Mouse (Mus musculus) C2C12 (cell line): ENCODE measurements around the gene Gm45837. TPM values are rescaled to one million over a fixed set of nuclear protein-coding genes. Genes with fewer than 3 reads are reported as not detected.

Experiments used
- H3K27me3 ChIP-seq: one replicate; pipeline ENCODE4 v1.6.1; 2011; ENCODE audit not compliant: control insufficient read depth, insufficient read depth, insufficient read length
- H3K36me3 ChIP-seq: one replicate; pipeline ENCODE4 v1.6.1; 2011; ENCODE audit not compliant: control insufficient read depth, insufficient read depth
- H3K4me3 ChIP-seq: one replicate; pipeline ENCODE4 v1.5.1; 2011; ENCODE audit warnings: mild to moderate bottlenecking, control low read depth; ENCODE audit not compliant: poor library complexity, insufficient read depth, severe bottlenecking
- H3K79me2 ChIP-seq: one replicate; pipeline ENCODE4 v1.6.1; 2011; ENCODE audit not compliant: control insufficient read depth, insufficient read depth
- H3K79me3 ChIP-seq: one replicate; pipeline ENCODE4 v1.6.1; 2011; ENCODE audit warnings: low read depth, control low read depth
- H3ac ChIP-seq: one replicate; pipeline ENCODE3; 2011; ENCODE audit warnings: low read depth; ENCODE audit not compliant: control insufficient read depth, insufficient read length
- CEBPB ChIP-seq: IDR thresholded peaks from one replicate; pipeline ENCODE4 v1.6.1; 2011; ENCODE audit warnings: low read depth, mild to moderate bottlenecking, control low read depth, moderate library complexity
- CTCF ChIP-seq: IDR thresholded peaks from one replicate; pipeline ENCODE4 v1.5.1; 2011; ENCODE audit not compliant: control insufficient read depth, insufficient read depth, insufficient read length
- FOSL1 ChIP-seq: IDR thresholded peaks from one replicate; pipeline ENCODE4 v1.8.0; 2011; ENCODE audit warnings: mild to moderate bottlenecking, low read length; ENCODE audit not compliant: poor library complexity, insufficient read depth, severe bottlenecking
- MAX ChIP-seq: IDR thresholded peaks from one replicate; pipeline ENCODE4 v1.6.1; 2011; ENCODE audit warnings: mild to moderate bottlenecking, control low read depth
- MYOD1 ChIP-seq: IDR thresholded peaks from one replicate; pipeline ENCODE4 v1.6.1; 2011; ENCODE audit warnings: low read depth; ENCODE audit not compliant: control insufficient read depth, insufficient read length
- MYOG ChIP-seq: IDR thresholded peaks from one replicate; pipeline ENCODE4 v1.6.1; 2011; ENCODE audit not compliant: control insufficient read depth, insufficient read length; ENCODE audit errors: extremely low read depth
- USF1 ChIP-seq: IDR thresholded peaks from one replicate; pipeline ENCODE4 v1.6.1; 2011; ENCODE audit warnings: low read depth, mild to moderate bottlenecking, control low read depth, moderate library complexity
- polyA plus RNA-seq: library from polyadenylated mRNA; unstranded; fragments of >200 nt; fragmentation: generic; extraction: Trizol; gene quantifications from one replicate; pipeline ENCODE4 v1.2.1, GENCODE M21; 2012; ENCODE audit warnings: missing spikeins

The Gm45837 gene
- polyA plus RNA-seq, 1 experiment = not detected

- H3ac ChIP-seq = no peak overlapping the region
- TF ChIP-seq FOSL1 (no peak), USF1 (no peak), MYOD1 (no peak), MAX (no peak), CEBPB (no peak), MYOG (no peak), CTCF (no peak)
- H3K79me2 ChIP-seq = no peaks in the 10 kb centered on the region
- peaks cover 15% of the 10 kb centered on the region for H3K27me3 ChIP-seq
- no peaks in the 10 kb centered on the region for H3K36me3 ChIP-seq
- H3K4me3 ChIP-seq = no peak overlapping the region
- H3K79me3 ChIP-seq = no peaks in the 10 kb centered on the region
Measured at GRCm38 (mm10) chr7:101459305-101459813, 48.7 kb downstream of the Gm45837 start.

DNA sequence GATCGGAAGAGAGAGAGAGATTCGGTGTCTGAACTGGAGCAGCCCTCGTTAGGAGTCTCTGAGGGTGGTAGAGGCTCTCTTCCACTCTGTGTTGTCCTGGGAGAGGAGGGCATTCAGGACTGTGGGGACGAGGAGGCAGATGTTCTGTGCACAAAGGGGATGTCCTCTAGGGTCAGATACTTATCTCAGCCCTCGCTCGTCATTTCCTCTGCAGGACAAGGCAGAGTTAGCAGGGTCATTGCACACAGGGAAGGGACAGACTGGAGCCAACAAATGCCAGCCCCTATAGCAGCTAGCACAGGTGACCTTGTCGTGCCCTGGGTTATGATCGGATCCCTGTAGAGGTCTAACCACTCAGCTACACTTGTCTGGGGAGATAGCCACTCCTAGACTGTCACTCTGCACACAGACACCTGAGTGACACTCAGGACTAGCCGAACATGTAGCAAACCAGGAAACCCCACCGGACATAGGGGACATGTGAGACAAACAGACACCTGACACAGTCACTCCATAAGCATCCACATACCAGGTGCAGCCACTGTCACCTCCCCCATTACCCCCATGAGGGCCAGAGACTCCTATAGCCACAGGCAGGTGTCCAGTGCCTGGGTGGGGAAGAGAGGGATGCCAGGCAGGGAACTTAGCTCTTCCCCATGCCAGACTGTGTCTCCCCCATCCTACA, 49.4 kb downstream of the Gm45837 start:
- no peak for TF ChIP-seq MAX
- no peak for TF ChIP-seq MYOG
- TF ChIP-seq CTCF = no peak
- no peak for TF ChIP-seq MYOD1
- TF ChIP-seq CEBPB = no peak
- no peak for TF ChIP-seq FOSL1
- no peak for TF ChIP-seq USF1

GRCm38 (mm10) chr7:101460608-101460957, 49.9 kb downstream of the Gm45837 start:
- Histone ChIP-seq H3K36me3 (no peaks in the 10 kb centered on the region), H3K79me3 (no peaks in the 10 kb centered on the region), H3K27me3 (peaks cover 15% of the 10 kb centered on the region), H3K79me2 (no peaks in the 10 kb centered on the region), H3K4me3 (no peak overlapping the region), H3ac (no peak overlapping the region)
- TF ChIP-seq USF1 (no peak), FOSL1 (no peak), CEBPB (no peak), MAX (no peak), CTCF (no peak), MYOD1 (no peak), MYOG (no peak)

More for the DNA sequence above, 49.4 kb downstream of the Gm45837 start:
- Histone ChIP-seq H3K4me3 (no peak overlapping the region), H3K79me2 (no peaks in the 10 kb centered on the region), H3ac (no peak overlapping the region), H3K79me3 (no peaks in the 10 kb centered on the region), H3K27me3 (peaks cover 15% of the 10 kb centered on the region), H3K36me3 (no peaks in the 10 kb centered on the region)

GRCm38 (mm10) chr7:101461571-101461970, 50.9 kb downstream of the Gm45837 start:
- TF ChIP-seq FOSL1 = no peak
- TF ChIP-seq CTCF = no peak
- Histone ChIP-seq H3ac (no peak overlapping the region), H3K79me3 (no peaks in the 10 kb centered on the region), H3K4me3 (no peak overlapping the region), H3K27me3 (peaks cover 10% of the 10 kb centered on the region), H3K36me3 (no peaks in the 10 kb centered on the region), H3K79me2 (no peaks in the 10 kb centered on the region)

DNA sequence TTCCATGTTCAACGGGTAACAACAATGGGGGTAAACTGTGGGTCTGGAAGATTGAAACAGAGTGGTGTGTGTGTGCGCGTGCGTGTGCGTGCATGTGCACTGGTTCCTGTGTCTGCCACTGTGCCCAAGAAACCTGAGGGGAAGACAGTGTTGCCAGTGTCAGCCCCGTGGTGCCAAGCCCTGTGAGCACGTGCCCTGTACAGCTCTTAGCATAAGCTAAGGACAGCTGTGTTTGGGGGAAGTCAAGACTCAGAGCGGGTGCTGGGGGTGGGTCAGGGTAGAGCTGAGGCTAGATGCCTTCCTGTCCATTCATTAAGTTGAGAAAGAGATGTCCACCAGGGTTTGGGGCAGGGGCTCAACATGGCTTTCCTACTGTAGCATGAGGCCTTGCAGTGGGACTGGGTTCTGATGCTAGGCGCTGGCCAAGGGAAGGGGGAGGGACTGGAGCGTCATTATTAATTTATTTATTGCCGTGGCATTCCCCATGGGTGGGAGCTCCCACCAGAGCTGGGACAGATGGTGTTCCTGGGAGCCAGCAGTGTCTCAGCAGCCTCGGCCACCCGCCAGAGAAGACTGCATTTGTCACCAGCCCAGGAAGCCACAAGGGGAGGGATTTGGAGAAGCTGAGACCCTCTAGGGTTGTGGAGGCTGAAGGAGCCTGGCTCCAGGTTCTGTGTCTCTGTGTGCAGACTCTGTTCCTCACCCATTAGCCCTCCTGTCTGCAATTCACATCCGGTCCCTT, 51.8 kb downstream of the Gm45837 start:
- TF ChIP-seq MYOD1 = no peak
- TF ChIP-seq CEBPB = no peak
- no peak for TF ChIP-seq CTCF
- TF ChIP-seq MYOG = no peak
- TF ChIP-seq FOSL1 = no peak
- TF ChIP-seq USF1 = no peak
- TF ChIP-seq MAX = no peak
- peaks cover 9% of the 10 kb centered on the region for H3K27me3 ChIP-seq
- no peaks in the 10 kb centered on the region for H3K79me2 ChIP-seq
- H3K36me3 ChIP-seq = no peaks in the 10 kb centered on the region
- no peak overlapping the region for H3K4me3 ChIP-seq
- H3ac ChIP-seq = no peak overlapping the region
- H3K79me3 ChIP-seq = no peaks in the 10 kb centered on the region
